Mouse (Mus musculus): ENCODE data around the gene Pik3cg. TPM values are rescaled to one million over a fixed set of nuclear protein-coding genes. Genes with fewer than 3 reads are reported as not detected.

Gene Pik3cg
- 0.89 and 0.91 TPM in 2 replicates for polyA plus RNA-seq (2012; rRNA removed)

DNA sequence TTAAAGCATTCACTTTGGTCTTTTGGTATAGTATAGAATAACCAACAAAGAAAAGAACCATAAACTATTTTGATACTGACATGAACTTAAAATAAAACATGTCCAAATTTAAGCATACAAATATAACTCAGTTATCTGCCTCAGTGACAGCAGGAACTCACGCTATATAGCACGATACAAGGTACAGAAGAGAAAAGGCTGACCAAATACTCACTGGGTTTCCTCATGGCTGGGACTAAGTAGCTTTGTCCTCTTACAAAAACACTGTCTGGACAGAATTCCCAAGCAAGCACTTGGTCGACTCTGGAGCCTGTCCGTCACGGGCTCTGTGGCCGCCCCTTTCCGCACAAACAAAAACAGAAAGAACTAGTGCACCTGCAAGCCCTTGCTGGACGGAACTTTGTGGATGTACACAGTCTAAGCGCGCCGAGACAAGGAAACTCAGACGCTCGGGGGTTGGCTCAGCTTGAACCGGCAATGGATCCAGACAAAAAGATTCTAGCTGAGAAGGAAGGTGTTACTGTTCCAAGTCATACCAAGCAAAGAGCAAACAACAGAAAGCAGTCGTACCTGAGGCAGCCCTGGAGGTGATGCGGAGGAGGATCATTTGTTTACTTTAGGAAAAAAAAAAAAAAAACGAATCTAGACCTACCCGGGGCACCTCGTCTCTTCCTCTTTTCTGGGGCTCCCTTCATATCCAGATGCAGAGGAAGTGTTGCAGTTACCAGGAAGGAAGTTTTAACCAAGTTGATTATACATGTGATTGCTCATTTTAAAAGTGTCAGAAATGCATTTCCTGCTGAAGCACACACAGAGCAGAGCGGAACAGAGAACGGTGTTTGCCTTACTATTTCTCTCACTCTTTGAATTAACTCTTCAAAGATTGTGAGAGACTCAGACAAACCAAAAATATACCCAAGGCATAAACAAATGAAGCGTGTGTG lies at the start of gene Pik3cg:
Gene Pik3cg, minus strand, starts transcription at position 712 of the 944 bp plus-strand sequence.

Other genes starting within 250 kb of the Pik3cg start
- gene Prkar2b, start 147.4 kb downstream of the Pik3cg start, polyA plus RNA-seq (2012; rRNA removed): 109 and 125 TPM in 2 replicates
- gene Ccdc71l, start 170.0 kb upstream of the Pik3cg start, polyA plus RNA-seq (2012; rRNA removed): 13.7 and 15.1 TPM in 2 replicates

All from central nervous system, embryonic 18 days (tissue).